22 mouse cellular contexts compared by ENCODE assay signal in genomic region chr15:97059071-97060041, GRCm38 (mm10). TPM values are rescaled to one million over a fixed set of nuclear protein-coding genes. Genes with fewer than 3 reads are reported as not detected.
A peak's percentile ranks its signal among the peaks of the same experiment; 100 is the strongest.
DNase-seq lines count a peak whose midpoint lies in the region; ATAC-seq and TF ChIP-seq lines count a peak whose summit lies in the region.
"Had no signal": no experiment of that assay in that cellular context is flagged by ENCODE, and none has a peak within 500 bp of the region (broad histone marks: within the 10 kb centered on the region; RNA-seq: fewer than 3 reads in every experiment).

No protein-coding gene starts in this region.

- H3K4me3 ChIP-seq in liver, embryonic 15.5 days (replicated peaks): no peak overlapping the region
- no peak overlapping the region for H3K4me3 ChIP-seq in liver, embryonic 12.5 days
- H3K4me3 ChIP-seq in E14TG2a.4 (replicated peaks; ENCODE audit: low read length) (peak overlapping the region; percentile 73), ES-E14 (ENCODE audit: insufficient read depth in 1 of 2, low read depth in 1 of 2, low read length in 2 of 2, poor library complexity in 1 of 2, severe bottlenecking in 1 of 2) (peak overlapping the region; percentile 22 to 51)
- H3K4me3 ChIP-seq in embryonic facial prominence, embryonic 11.5 days (ENCODE audit: low read depth, low read length): no peak overlapping the region
- H3K4me3 ChIP-seq: embryonic facial prominence, embryonic 13.5 days; forebrain, embryonic 15.5 days; hindbrain, embryonic 13.5 days; intestine, embryonic 15.5 days; limb, embryonic 15.5 days; neural tube, embryonic 13.5 days had no signal

- peaks cover 15% of the 10 kb centered on the region for H3K4me1 ChIP-seq in liver, embryonic 15.5 days (replicated peaks)
- no peaks in the 10 kb centered on the region for H3K4me1 ChIP-seq in liver, embryonic 12.5 days
- peaks cover 75% of the 10 kb centered on the region for H3K4me1 ChIP-seq in E14TG2a.4 (replicated peaks; ENCODE audit: low read depth, low read length)
- peaks cover 9 to 11% of the 10 kb centered on the region in 2 experiments; a peak in 3 of 4 replicates for H3K4me1 ChIP-seq in ES-E14 (ENCODE audit: control insufficient read depth in 2 of 2, insufficient read depth in 2 of 2, low read length in 2 of 2, poor library complexity in 1 of 2)
- H3K4me1 ChIP-seq in embryonic facial prominence, embryonic 11.5 days (ENCODE audit: control insufficient read depth, insufficient read depth, low read length): no peaks in the 10 kb centered on the region; the same call in 1 of the 2 replicates

- 65% methylated on average over 24 of the region's 24 CpGs for WGBS in liver, embryonic 15.5 days (ENCODE audit: insufficient replicate concordance)
- WGBS in liver, embryonic 12.5 days (ENCODE audit: insufficient replicate concordance): 73% methylated on average over 24 of the region's 24 CpGs
- WGBS in embryonic facial prominence, embryonic 11.5 days: 76% methylated on average over 24 of the region's 24 CpGs

- DNase-seq in ES-E14 (ENCODE audit: low read depth, low spot score): no peak
- DNase-seq in embryonic facial prominence, embryonic 11.5 days (ENCODE audit: low spot score): peak; percentile 22
- no peak for DNase-seq in ovary, adult 18-20 months (ENCODE audit: low spot score)
- DNase-seq in cerebellum, adult 8-10 months: no peak
- DNase-seq: adrenal gland, postnatal 25 days; cerebellum, adult 11-12 months; cerebellum, postnatal 25 days; gastrocnemius, postnatal 14 days; lung, postnatal 10 days; midbrain, embryonic 14.5 days; thymus, postnatal 4 days had no signal

- no peaks in the 10 kb centered on the region for H3K9me3 ChIP-seq in liver, embryonic 15.5 days (replicated peaks)
- H3K9me3 ChIP-seq in liver, embryonic 12.5 days (replicated peaks): peaks cover 10% of the 10 kb centered on the region
- no peaks in the 10 kb centered on the region for H3K9me3 ChIP-seq in E14TG2a.4 (ENCODE audit: low read length)
- H3K9me3 ChIP-seq in ES-E14 (ENCODE audit: control insufficient read depth, insufficient read depth, low read depth, low read length): no peaks in the 10 kb centered on the region
- H3K9me3 ChIP-seq in embryonic facial prominence, embryonic 11.5 days (replicated peaks; ENCODE audit: control insufficient read depth, low read length): no peaks in the 10 kb centered on the region; the same call in 1 of the 2 replicates
- H3K9me3 ChIP-seq: forebrain, embryonic 15.5 days; intestine, embryonic 15.5 days had no signal

- TF ChIP-seq CTCF in E14TG2a.4 (conservative IDR thresholded peaks at IDR 0.05; ENCODE audit: low read length): no peak

- H3K4me2 ChIP-seq in liver, embryonic 15.5 days: no peak overlapping the region
- H3K4me2 ChIP-seq in liver, embryonic 12.5 days: no peak overlapping the region
- no peak overlapping the region for H3K4me2 ChIP-seq in embryonic facial prominence, embryonic 11.5 days (ENCODE audit: low read depth, low read length)
- H3K4me2 ChIP-seq: embryonic facial prominence, embryonic 13.5 days; forebrain, embryonic 15.5 days; hindbrain, embryonic 13.5 days; intestine, embryonic 15.5 days; limb, embryonic 15.5 days; neural tube, embryonic 13.5 days had no signal

- ATAC-seq in liver, embryonic 15.5 days (ENCODE audit: insufficient read depth): peak; percentile 11; the same call in 1 of the 2 replicates
- ATAC-seq in liver, embryonic 12.5 days: no peak
- ATAC-seq in embryonic facial prominence, embryonic 11.5 days (replicated peaks; ENCODE audit: insufficient number of reproducible peaks, low FRiP score, low TSS enrichment, low read depth): no peak; the same call in 1 of the 2 replicates
- ATAC-seq: forebrain, embryonic 15.5 days; intestine, embryonic 15.5 days had no signal

- H3K27ac ChIP-seq in liver, embryonic 15.5 days (replicated peaks): peak overlapping the region; percentile 38; the same call in 1 of the 2 replicates
- H3K27ac ChIP-seq in liver, embryonic 12.5 days: no peak overlapping the region
- peak overlapping the region; percentile 79 for H3K27ac ChIP-seq in ES-E14 (ENCODE audit: insufficient read depth, low read depth, low read length, poor library complexity, severe bottlenecking)
- no peak overlapping the region for H3K27ac ChIP-seq in embryonic facial prominence, embryonic 11.5 days (replicated peaks; ENCODE audit: low read depth, low read length)
- H3K27ac ChIP-seq: embryonic facial prominence, embryonic 13.5 days; forebrain, embryonic 15.5 days; hindbrain, embryonic 13.5 days; intestine, embryonic 15.5 days; kidney, postnatal 0 days; limb, embryonic 15.5 days; neural tube, embryonic 13.5 days had no signal

- peaks cover 18% of the 10 kb centered on the region for H3K27me3 ChIP-seq in liver, embryonic 15.5 days
- peaks cover 19% of the 10 kb centered on the region for H3K27me3 ChIP-seq in liver, embryonic 12.5 days (replicated peaks)
- H3K27me3 ChIP-seq in E14TG2a.4 (ENCODE audit: insufficient read depth, low read length): peaks cover 5% of the 10 kb centered on the region
- no peaks in the 10 kb centered on the region for H3K27me3 ChIP-seq in embryonic facial prominence, embryonic 11.5 days (ENCODE audit: control insufficient read depth, insufficient read depth, low read length)
- H3K27me3 ChIP-seq: embryonic facial prominence, embryonic 13.5 days; forebrain, embryonic 15.5 days; intestine, embryonic 15.5 days; limb, embryonic 15.5 days had no signal

- no peak overlapping the region for H3K9ac ChIP-seq in liver, embryonic 15.5 days
- no peak overlapping the region for H3K9ac ChIP-seq in liver, embryonic 12.5 days
- H3K9ac ChIP-seq in ES-E14 (ENCODE audit: insufficient read depth, low read depth, low read length, poor library complexity, severe bottlenecking): peak overlapping the region; percentile 50; the same call in 1 of the 2 replicates
- H3K9ac ChIP-seq in embryonic facial prominence, embryonic 11.5 days (replicated peaks; ENCODE audit: low read length): no peak overlapping the region
- H3K9ac ChIP-seq: embryonic facial prominence, embryonic 13.5 days; forebrain, embryonic 15.5 days; hindbrain, embryonic 13.5 days; intestine, embryonic 15.5 days; limb, embryonic 15.5 days; neural tube, embryonic 13.5 days had no signal

- H3K36me3 ChIP-seq in liver, embryonic 15.5 days (replicated peaks): no peaks in the 10 kb centered on the region
- H3K36me3 ChIP-seq in liver, embryonic 12.5 days: no peaks in the 10 kb centered on the region
- H3K36me3 ChIP-seq in E14TG2a.4 (ENCODE audit: insufficient read depth, low read length) (no peaks in the 10 kb centered on the region), ES-E14 (ENCODE audit: control insufficient read depth, insufficient read depth, low read length, poor library complexity, severe bottlenecking) (no peaks in the 10 kb centered on the region)
- H3K36me3 ChIP-seq in embryonic facial prominence, embryonic 11.5 days (replicated peaks; ENCODE audit: control insufficient read depth, insufficient read depth, low read depth, low read length): no peaks in the 10 kb centered on the region
- H3K36me3 ChIP-seq: embryonic facial prominence, embryonic 13.5 days; forebrain, embryonic 15.5 days; hindbrain, embryonic 13.5 days; intestine, embryonic 15.5 days; limb, embryonic 15.5 days; neural tube, embryonic 13.5 days had no signal

- in situ Hi-C loops in ES-E14 (cut with MboI; ENCODE audit: low sequenced_read_pairs in 2 of 2, unreplicated experiment in 2 of 2): no loop called here

TF ChIP-seq in ES-E14, 5 proteins besides CTCF, POLR2A, EP300 and RAD21:
- TF ChIP-seq ZC3H11A (IDR thresholded peaks at IDR 0.05; ENCODE audit: borderline replicate concordance, low read depth, low read length) (no peak), ZNF384 (IDR thresholded peaks at IDR 0.05; ENCODE audit: low read depth, low read length) (no peak), MAFK (IDR thresholded peaks at IDR 0.05; ENCODE audit: insufficient read depth, low read depth, low read length) (no peak), CHD2 (IDR thresholded peaks at IDR 0.05; ENCODE audit: low read depth, low read length) (no peak), HCFC1 (IDR thresholded peaks at IDR 0.05; ENCODE audit: borderline replicate concordance, insufficient read depth, low read length) (no peak)
TF ChIP-seq in ES-E14: peak in this region for 0.

RNA-seq across cellular contexts. Expression of gene Slc38a4, which starts 3.6 kb away (rescaled TPM):
- polyA plus RNA-seq in liver, embryonic 15.5 days (2015; fragmentation: Nextera tagmentation; extraction: Ambion mirVana): 61.9 and 67.9 TPM in 2 replicates
- polyA plus RNA-seq in liver, embryonic 12.5 days (2016; fragmentation: Nextera tagmentation; extraction: Ambion mirVana): 43.1 and 45.1 TPM in 2 replicates
- 324 and 408 TPM in 2 replicates for total RNA-seq in ES-E14 (2012; rRNA removed)
- 61.2 and 71.1 TPM in 2 replicates for polyA plus RNA-seq in embryonic facial prominence, embryonic 11.5 days (2014; fragmentation: Nextera tagmentation; extraction: Ambion mirVana)
- total RNA-seq: megakaryocyte progenitor cell, adult 5-6 weeks had no signal

Comparison
In these comparisons a context has a peak if more than half of its experiments do, and no peak if none do; other contexts are left out.
1. H3K27ac ChIP-seq: peak in liver, embryonic 15.5 days (single experiment) and ES-E14 (single experiment); none in liver, embryonic 12.5 days (single experiment) and embryonic facial prominence, embryonic 11.5 days (single experiment).
2. H3K4me3 ChIP-seq: peak in E14TG2a.4 (single experiment) and ES-E14 (2 of 2); none in liver, embryonic 15.5 days (single experiment), liver, embryonic 12.5 days (single experiment) and embryonic facial prominence, embryonic 11.5 days (single experiment).